11 mouse cellular contexts compared by ENCODE assay signal in the genomic region with DNA sequence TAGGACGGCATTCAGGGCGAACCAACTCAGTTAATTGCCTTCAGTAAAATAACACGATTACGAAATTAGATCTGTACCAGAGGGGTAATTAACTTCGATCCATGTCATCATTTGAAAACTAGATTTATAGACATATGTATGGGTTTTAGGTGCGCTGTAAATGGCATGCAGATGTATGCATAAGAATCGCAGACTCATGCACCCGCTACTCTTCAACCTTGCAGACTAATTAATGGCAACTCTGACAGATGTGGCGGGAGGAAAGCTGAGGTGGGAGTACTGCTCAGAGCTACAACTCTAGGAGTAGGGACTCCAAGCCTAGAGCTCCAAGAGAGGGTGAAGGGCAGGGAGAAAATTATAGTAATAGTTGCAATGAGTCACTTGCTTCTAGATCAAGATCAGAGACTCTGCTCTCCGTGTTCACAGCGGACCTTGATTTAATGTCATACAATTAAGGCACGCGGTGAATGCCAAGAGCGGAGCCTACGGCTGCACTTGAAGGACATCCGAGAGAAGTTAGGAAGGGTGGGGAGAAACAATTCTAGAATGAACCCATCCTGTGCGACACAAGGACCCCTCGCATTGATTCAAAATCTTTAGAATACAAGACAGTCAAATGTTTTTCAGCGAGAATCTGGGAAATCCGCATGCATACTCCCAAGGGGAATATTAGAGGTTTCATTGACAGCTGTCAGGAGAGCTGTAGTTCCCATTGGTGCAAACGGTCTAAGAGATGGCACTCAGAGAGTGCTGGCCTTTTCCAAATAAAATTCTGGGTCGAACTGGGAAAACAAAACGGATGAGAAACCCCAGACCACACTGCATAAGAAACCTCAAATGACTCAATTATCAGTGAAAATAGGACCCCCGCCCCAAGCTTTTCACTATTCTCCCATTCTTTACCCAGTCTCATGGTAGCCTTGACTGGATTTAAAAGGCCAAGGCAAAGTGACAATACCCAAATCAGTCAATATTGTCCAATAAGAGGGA.
DNase-seq lines count a peak whose midpoint lies in the region; ATAC-seq and TF ChIP-seq lines count a peak whose summit lies in the region.
"Had no signal": no experiment of that assay in that cellular context is flagged by ENCODE, and none has a peak within 500 bp of the region (broad histone marks: within the 10 kb centered on the region; RNA-seq: fewer than 3 reads in every experiment).

No protein-coding gene starts in this region.

- H3K4me2 ChIP-seq in intestine, embryonic 14.5 days (ENCODE audit: low read length) = no peak overlapping the region
- no peak overlapping the region for H3K4me2 ChIP-seq in intestine, embryonic 15.5 days (replicated peaks)
- no peak overlapping the region for H3K4me2 ChIP-seq in stomach, postnatal 0 days (replicated peaks; ENCODE audit: low read depth)
- H3K4me2 ChIP-seq: liver, embryonic 13.5 days had no signal

- intact Hi-C loops in heart, postnatal 25 days (cut with DNase I) = no loop called here

- no peak for TF ChIP-seq POLR2A in olfactory bulb, adult 2 months (IDR thresholded peaks at IDR 0.05; ENCODE audit: insufficient read depth, low read depth, low read length)

- no peak for ATAC-seq in intestine, embryonic 14.5 days (replicated peaks; ENCODE audit: low FRiP score, low TSS enrichment, low read depth)
- no peak for ATAC-seq in intestine, embryonic 15.5 days
- ATAC-seq in stomach, postnatal 0 days (ENCODE audit: low FRiP score, low TSS enrichment) = no peak

- no peak for TF ChIP-seq CTCF in olfactory bulb, adult 2 months (IDR thresholded peaks at IDR 0.05; ENCODE audit: insufficient read depth, low read depth, low read length)
- no peak for TF ChIP-seq CTCF in stomach, postnatal 0 days (IDR thresholded peaks at IDR 0.05; ENCODE audit: low read depth)

- H3K9me3 ChIP-seq in intestine, embryonic 14.5 days (ENCODE audit: control insufficient read depth, low read length) = no peaks in the 10 kb centered on the region
- H3K9me3 ChIP-seq in intestine, embryonic 15.5 days = no peaks in the 10 kb centered on the region
- no peaks in the 10 kb centered on the region for H3K9me3 ChIP-seq in forebrain, embryonic 10.5 days
- no peaks in the 10 kb centered on the region for H3K9me3 ChIP-seq in limb, embryonic 10.5 days (replicated peaks)
- H3K9me3 ChIP-seq in stomach, postnatal 0 days (ENCODE audit: control insufficient read depth, low read length) = no peaks in the 10 kb centered on the region
- H3K9me3 ChIP-seq: liver, embryonic 13.5 days had no signal

- no peak for DNase-seq in intestine, embryonic 14.5 days (ENCODE audit: low spot score)
- DNase-seq in forebrain, embryonic 10.5 days (ENCODE audit: extremely low spot score, low spot score) = no peak
- DNase-seq in limb, embryonic 10.5 days (ENCODE audit: low spot score) = peak; percentile 29
- no peak for DNase-seq in adrenal gland, postnatal 14 days
- DNase-seq in stomach, postnatal 0 days (ENCODE audit: low spot score) = no peak
- no peak for DNase-seq in heart, postnatal 25 days (ENCODE audit: low spot score)
- DNase-seq: heart, postnatal 10 days; liver, embryonic 13.5 days had no signal

- 0 out of 2 replicates have a peak overlapping the region, but pooled peaks have one; percentile 26 for H3K4me3 ChIP-seq in intestine, embryonic 14.5 days (ENCODE audit: low read depth, low read length)
- H3K4me3 ChIP-seq in intestine, embryonic 15.5 days (replicated peaks) = no peak overlapping the region
- H3K4me3 ChIP-seq in forebrain, embryonic 10.5 days = peak overlapping the region; percentile 70
- H3K4me3 ChIP-seq in limb, embryonic 10.5 days = no peak overlapping the region
- peak overlapping the region; percentile 90 for H3K4me3 ChIP-seq in olfactory bulb, adult 2 months (ENCODE audit: insufficient read depth, low read depth, low read length)
- H3K4me3 ChIP-seq in stomach, postnatal 0 days (ENCODE audit: low read depth, low read length) = no peak overlapping the region
- H3K4me3 ChIP-seq: liver, embryonic 13.5 days; megakaryocyte, embryonic 14.5 days had no signal

- H3K36me3 ChIP-seq in intestine, embryonic 14.5 days (ENCODE audit: control insufficient read depth, insufficient read depth, low read length) = no peaks in the 10 kb centered on the region
- no peaks in the 10 kb centered on the region for H3K36me3 ChIP-seq in intestine, embryonic 15.5 days
- peaks cover 17% of the 10 kb centered on the region; the same call in 1 of the 2 replicates for H3K36me3 ChIP-seq in forebrain, embryonic 10.5 days (replicated peaks)
- H3K36me3 ChIP-seq in limb, embryonic 10.5 days = no peaks in the 10 kb centered on the region
- no peaks in the 10 kb centered on the region for H3K36me3 ChIP-seq in stomach, postnatal 0 days (ENCODE audit: control insufficient read depth, insufficient read depth, low read length)
- H3K36me3 ChIP-seq: liver, embryonic 13.5 days had no signal

- WGBS in intestine, embryonic 14.5 days = 10% methylated on average over 24 of the region's 24 CpGs
- WGBS in intestine, embryonic 15.5 days = 8% methylated on average over 24 of the region's 24 CpGs
- WGBS in forebrain, embryonic 10.5 days = 17% methylated on average over 24 of the region's 24 CpGs
- WGBS in limb, embryonic 10.5 days = 4% methylated on average over 24 of the region's 24 CpGs
- 24% methylated on average over 24 of the region's 24 CpGs for WGBS in olfactory bulb, adult 2 months
- WGBS in stomach, postnatal 0 days = 4% methylated on average over 24 of the region's 24 CpGs

- H3K27ac ChIP-seq in intestine, embryonic 14.5 days (ENCODE audit: low read depth) = no peak overlapping the region
- no peak overlapping the region for H3K27ac ChIP-seq in intestine, embryonic 15.5 days
- peak overlapping the region; percentile 98 for H3K27ac ChIP-seq in forebrain, embryonic 10.5 days
- H3K27ac ChIP-seq in limb, embryonic 10.5 days = no peak overlapping the region
- H3K27ac ChIP-seq in olfactory bulb, adult 2 months (ENCODE audit: insufficient read depth, low read depth, low read length) = peak overlapping the region; percentile 98
- H3K27ac ChIP-seq in stomach, postnatal 0 days (replicated peaks) = no peak overlapping the region
- H3K27ac ChIP-seq: liver, embryonic 13.5 days had no signal

- H3K27me3 ChIP-seq in intestine, embryonic 14.5 days (replicated peaks; ENCODE audit: control insufficient read depth, insufficient read depth, low read length) = peaks cover 76% of the 10 kb centered on the region
- peaks cover 51% of the 10 kb centered on the region for H3K27me3 ChIP-seq in intestine, embryonic 15.5 days (replicated peaks)
- peaks cover 66% of the 10 kb centered on the region for H3K27me3 ChIP-seq in forebrain, embryonic 10.5 days (ENCODE audit: poor library complexity, severe bottlenecking)
- peaks cover 78% of the 10 kb centered on the region for H3K27me3 ChIP-seq in limb, embryonic 10.5 days (ENCODE audit: low read depth, poor library complexity, severe bottlenecking)
- peaks cover 12% of the 10 kb centered on the region; the same call in 1 of the 2 replicates for H3K27me3 ChIP-seq in stomach, postnatal 0 days (ENCODE audit: control insufficient read depth, insufficient read depth, low read length)

- no peak overlapping the region for H3K9ac ChIP-seq in intestine, embryonic 14.5 days (ENCODE audit: low read length)
- no peak overlapping the region for H3K9ac ChIP-seq in intestine, embryonic 15.5 days
- no peak overlapping the region for H3K9ac ChIP-seq in stomach, postnatal 0 days (ENCODE audit: low read length)
- H3K9ac ChIP-seq: liver, embryonic 13.5 days had no signal

- H3K4me1 ChIP-seq in intestine, embryonic 14.5 days (replicated peaks; ENCODE audit: control insufficient read depth, insufficient read depth, low read length) = no peaks in the 10 kb centered on the region
- peaks cover 6% of the 10 kb centered on the region; the same call in 1 of the 2 replicates for H3K4me1 ChIP-seq in intestine, embryonic 15.5 days (replicated peaks)
- peaks cover 52% of the 10 kb centered on the region for H3K4me1 ChIP-seq in forebrain, embryonic 10.5 days
- H3K4me1 ChIP-seq in limb, embryonic 10.5 days = peaks cover 14% of the 10 kb centered on the region
- peaks cover 5% of the 10 kb centered on the region; the same call in 1 of the 2 replicates for H3K4me1 ChIP-seq in olfactory bulb, adult 2 months (ENCODE audit: control insufficient read depth, insufficient read depth, low read length)
- no peaks in the 10 kb centered on the region for H3K4me1 ChIP-seq in stomach, postnatal 0 days (replicated peaks; ENCODE audit: control insufficient read depth, insufficient read depth)
- H3K4me1 ChIP-seq: liver, embryonic 13.5 days had no signal

- TF ChIP-seq EP300 in stomach, postnatal 0 days (optimal IDR thresholded peaks at IDR 0.05) = no peak

Comparison
In these comparisons a context has a peak if more than half of its experiments do, and no peak if none do; other contexts are left out.
1. H3K4me3 ChIP-seq: peak in intestine, embryonic 14.5 days (single experiment), forebrain, embryonic 10.5 days (single experiment) and olfactory bulb, adult 2 months (single experiment); none in intestine, embryonic 15.5 days (single experiment), limb, embryonic 10.5 days (single experiment) and stomach, postnatal 0 days (single experiment).
2. H3K27ac ChIP-seq: peak in forebrain, embryonic 10.5 days (single experiment) and olfactory bulb, adult 2 months (single experiment); none in intestine, embryonic 14.5 days (single experiment), intestine, embryonic 15.5 days (single experiment), limb, embryonic 10.5 days (single experiment) and stomach, postnatal 0 days (single experiment).